Mouse (Mus musculus) left cerebral cortex, adult 11 months (tissue): ENCODE data around the gene Dgcr8.
A peak's percentile ranks its signal among the peaks of the same experiment; 100 is the strongest.
"Not testable (repeated sequence)": the region's sequence is repeated elsewhere in the genome, so short reads cannot be mapped to it uniquely, and the experiment has no call there.

Experiments used
- DNase-seq: peaks from one replicate; pipeline ENCODE4 v3.0.0; 2022; ENCODE audit warnings: low spot score

The Dgcr8 gene

DNA sequence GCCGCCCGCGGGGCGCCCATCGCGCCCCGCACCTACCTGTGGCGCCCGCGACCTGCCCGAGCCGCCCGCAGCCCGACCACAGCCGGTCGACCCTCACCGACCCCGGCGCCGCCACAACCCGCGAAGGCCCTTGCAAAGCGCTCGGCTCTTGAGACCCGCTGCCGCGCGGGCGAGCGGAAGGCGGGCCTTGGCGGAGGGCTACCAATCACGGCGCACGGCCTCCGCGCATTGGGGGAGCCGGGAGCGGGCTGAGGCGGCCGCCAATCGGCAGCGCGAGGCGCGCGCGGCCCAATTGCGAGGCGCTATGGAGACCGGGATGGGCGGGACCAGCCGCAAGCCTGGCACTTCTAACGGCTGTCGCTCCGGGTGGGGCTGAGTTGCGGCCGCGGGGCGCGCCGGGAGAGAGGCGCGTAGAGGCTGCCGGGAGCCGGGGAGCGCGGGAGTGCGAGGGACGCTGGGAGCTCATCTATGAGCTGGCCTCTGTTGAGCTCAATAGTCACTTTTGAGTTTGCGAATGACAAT lies at the start of gene Dgcr8:
Gene Dgcr8, minus strand, starts transcription at position 180 of the 522 bp plus-strand sequence.
- DNase-seq: peak; percentile 96

DNA sequence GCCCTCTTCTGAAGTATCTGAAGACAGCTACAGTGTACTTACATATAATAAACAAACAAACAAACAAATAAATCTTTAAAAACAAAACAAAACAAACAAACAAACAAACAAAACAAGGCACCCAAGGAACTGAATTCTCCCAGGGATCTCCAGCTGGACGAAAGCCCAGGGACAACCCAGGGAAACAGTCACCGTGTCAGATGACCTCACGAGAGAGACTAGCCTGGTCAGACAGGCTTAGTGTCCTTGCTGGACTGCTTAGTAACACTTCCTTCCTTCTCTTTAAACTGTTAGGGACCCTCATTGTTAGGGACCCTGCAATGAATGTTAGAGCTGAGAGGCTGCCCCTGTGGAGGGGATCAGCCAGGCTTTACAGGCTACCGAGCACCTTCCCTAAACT lies 48.2 kb upstream of the Dgcr8 start:
- no peak for DNase-seq

DNA sequence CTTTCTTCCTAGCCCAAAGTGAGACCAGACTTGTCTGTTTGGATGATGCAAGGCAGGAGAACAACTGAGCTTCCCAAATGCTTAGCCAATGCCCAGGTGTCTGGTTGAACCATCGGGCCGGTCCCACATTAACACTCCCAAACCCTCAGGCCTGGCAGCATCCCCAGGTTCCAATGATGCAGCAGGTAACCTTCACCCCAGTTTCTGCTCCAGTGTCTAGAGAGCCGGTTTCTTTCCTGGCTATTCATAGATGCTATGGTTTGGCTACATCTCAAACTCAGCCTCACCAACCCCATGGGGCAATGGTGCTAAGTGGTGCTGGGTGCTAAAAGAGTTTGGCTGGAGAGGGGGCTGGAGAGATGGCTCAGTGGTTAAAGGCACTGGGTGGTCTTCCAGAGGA lies 46.9 kb upstream of the Dgcr8 start:
- no peak for DNase-seq

DNA sequence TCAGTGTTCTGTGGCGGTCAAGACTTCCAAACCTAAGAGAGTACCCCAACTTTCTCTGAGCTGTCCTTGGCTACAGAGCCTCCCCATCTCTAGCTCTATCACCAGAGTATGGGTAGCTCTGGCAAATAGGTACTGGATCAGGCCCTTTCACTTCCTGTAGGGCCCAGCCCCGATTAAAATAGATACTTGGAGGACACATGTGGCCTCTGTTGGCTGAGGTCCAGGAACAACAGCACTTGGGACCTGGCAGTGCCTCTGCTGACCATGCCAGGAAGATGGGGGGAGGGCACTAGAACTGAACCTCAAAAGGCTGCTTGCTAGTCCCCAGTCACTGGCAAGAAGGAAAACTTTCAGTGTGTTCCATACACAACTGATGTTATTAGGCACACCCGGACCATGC lies 44.9 kb upstream of the Dgcr8 start:
- DNase-seq: no peak

DNA sequence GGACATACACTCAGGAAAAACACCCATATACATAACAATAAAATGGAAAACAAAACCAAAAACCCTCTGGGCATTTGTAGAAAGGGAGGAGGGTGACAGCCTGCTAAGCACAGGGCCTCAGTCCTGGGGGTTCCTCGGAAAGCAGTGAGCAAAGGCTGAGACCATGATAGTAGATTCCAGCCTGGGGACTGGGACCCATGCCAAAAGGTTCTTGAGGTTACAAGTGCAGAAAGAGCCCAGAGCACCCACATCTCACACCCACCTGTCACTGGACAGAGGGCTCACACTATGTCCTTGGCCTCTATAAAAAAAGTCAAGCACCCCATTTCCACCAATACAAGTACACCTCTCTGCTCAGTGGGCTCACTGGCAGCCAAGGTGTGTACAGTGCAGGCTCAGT lies 39.5 kb upstream of the Dgcr8 start:
- DNase-seq: no peak

DNA sequence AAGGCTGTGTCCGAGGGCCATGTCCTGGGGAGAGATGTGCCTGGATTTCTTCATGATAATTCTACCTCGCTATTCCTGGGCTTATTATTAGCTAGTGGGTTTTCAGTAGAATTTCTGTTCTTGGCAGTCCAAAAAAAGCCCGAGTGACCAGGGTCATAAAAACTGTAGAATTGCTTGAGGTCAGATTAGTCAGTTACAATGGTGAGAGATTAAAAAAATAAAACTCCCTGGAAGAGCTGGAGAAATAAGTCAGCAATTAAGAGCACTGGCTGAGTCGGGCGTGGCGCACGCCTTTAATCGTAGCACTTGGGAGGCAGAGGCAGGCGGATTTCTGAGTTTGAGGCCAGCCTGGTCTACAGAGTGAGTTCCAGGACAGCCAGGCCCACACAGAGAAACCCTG lies 38.9 kb upstream of the Dgcr8 start:
- no peak for DNase-seq

DNA sequence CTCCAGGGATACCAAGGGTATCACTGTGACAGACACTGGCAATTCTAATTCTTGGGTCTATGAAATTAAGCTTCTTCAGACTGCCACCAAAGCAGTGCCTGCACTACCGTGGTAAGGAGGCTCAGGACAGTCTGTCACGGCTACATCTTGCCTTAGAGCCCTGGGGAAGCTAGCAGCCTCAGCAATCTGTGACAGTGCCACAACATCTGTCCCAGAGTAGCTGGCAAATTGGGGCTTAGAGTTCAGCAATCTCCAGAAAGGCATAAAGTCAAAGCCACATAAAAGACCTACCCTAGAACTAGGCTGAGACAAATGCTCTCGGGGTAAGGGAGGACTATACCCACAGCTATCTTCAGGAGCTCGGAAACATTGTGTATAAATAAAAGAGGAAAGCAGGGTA lies 36.7 kb upstream of the Dgcr8 start:
- no peak for DNase-seq

DNA sequence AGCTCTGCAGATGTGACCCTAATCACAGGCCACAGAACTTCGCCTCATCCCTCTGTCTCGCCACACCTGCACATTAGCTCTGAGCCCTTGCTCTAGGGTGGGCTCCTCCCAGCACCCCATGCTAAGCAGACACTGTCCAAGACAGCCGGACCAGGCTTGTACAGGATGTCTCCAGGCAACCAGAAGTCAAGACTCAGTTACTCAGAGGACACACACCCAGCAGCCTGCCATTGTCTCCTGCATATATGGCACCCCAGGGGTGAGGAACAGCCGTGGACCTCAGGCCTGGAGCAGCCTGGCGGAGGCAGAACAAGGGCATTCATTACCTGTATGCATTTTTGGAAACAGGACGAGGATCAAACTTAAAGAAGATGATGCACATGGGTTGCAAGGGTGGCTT lies 35.0 kb upstream of the Dgcr8 start:
- DNase-seq: no peak

DNA sequence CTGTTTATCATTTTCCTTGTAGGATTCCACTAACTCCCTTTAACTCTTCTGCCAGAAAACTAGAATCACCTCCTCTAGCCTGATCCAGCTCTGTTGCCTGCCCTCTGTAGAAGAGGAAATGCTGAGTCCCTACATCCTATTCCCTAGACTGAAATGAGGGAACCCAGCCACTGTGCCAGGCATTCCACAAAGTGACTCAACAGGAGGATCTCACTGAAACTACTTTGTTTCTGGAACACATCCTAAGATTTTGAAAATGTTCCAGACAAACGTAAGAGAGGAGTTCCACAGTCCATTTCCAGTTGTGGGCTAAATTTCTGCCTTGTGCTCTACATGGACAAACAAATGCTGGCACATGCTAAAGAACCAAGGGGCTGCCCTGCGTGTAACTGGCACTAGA lies 34.4 kb upstream of the Dgcr8 start:
- DNase-seq: no peak

DNA sequence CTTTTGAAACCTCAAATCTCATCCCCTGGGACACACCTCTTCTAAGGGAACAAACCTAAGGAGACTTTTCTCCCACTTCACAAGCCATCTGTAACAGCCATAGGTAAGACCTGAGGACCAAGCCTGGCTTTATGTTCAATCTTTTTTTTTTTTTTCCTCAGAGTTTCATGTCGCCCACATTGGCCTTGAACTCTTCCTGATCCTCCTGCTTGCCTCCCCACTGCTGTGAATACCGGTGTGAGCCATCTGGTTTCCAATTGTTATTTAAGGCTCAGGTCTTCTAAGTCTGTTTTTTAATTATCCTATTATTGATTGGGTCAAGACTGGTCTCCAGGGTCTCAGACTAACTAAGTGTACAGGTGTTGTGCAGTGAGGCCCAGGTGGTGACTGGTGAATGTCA lies 32.4 kb upstream of the Dgcr8 start:
- DNase-seq: no peak

DNA sequence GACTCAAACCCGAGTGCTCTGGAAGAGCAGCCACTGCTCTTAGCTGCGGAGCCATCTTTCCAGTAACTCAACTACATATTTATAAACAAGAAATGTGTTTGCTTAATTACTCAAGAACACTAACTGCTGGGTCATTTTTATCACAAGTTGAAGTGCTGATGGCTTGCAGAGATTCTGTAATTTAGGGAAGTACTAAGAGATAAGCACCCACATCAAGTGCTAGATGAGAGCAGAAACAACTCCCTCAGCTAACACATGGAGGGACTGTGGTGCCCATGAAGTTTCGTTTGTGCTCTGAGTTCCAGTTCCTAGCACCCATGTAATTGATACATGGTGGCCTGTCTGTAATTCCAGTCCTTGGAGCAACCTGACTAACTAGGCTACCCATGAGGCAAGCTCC lies 29.9 kb upstream of the Dgcr8 start:
- no peak for DNase-seq

DNA sequence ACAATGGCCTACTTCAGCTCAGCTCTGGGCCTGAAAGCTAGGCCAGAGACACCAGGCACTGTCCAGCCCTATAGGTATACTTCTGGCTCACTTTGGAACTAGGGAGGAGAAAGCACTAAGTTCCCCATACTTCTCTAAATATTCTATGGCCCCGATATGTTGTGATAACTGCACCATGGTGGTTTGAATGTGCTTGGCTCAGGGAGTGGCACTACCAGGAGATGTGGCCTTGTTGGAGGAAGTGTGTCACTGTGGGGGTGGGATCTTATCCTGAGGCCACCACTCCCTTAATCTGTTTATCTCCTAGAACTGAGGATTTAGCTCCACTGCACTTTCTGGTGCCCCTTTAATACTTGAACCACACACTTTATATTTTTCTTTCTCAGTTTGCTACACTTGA lies 19.1 kb upstream of the Dgcr8 start:
- no peak for DNase-seq

DNA sequence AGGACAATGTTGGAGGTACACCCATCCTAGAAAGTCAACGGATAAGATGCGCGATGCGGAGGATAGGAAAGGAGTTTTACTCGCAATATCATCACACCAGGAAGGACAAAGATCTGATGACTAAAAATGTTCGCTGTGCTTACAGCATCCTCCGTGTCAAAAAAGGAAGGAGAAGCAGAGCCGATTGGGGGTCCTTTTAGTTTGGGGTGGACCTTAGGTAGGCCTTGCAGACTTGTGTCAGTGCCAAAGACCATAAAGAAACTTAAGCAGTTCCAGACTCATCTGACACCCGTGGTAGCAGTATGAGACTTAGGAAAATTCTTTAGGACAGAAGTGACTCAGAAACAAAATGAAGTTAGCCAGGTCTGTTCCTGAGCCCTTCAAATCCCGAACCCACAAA lies 568 bp upstream of the Dgcr8 start:
- not testable (repeated sequence) for DNase-seq

DNA sequence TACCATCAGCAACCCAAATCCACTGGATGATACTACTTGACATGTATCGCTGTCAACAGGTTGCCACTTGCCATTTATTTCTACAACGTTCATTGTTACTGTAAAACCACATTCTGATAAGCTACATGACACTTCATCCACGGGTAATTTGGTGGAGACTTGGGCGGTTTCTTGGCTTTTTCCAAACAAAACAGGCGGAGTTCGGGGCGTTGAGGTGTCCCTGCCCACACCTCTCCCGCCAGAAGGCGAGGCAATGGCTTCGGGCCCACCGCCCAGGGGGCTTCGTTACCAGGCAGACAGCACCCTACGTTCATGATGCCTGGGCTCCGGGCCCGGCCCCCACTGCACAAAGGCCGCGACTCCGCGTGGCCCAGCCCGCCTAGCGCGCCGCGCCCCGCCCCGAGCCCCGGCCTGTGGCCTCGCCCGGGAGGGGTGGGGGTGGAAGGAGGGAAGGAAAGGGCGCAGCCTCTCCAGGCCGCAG lies 425 bp downstream of the Dgcr8 start:
- peak; percentile 35 for DNase-seq

DNA sequence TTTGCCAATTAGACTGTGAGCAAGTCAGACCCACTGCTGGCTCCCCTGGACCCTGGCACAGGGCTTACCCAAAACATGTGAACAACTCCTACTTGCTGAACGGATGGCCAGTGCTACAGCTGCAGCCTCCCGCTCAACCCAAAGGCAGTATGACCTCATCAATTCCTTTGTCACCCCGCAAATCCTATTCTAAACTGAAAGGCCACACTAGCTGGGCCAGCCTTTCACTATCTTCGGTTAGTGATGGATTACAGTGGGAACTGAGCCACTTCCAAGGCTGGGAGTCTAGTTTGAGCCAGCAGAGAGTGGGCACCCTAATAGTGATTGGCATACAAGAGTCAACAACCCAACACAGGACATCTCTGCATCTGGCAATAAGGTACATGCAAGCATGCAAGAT lies 880 bp downstream of the Dgcr8 start:
- DNase-seq: no peak

DNA sequence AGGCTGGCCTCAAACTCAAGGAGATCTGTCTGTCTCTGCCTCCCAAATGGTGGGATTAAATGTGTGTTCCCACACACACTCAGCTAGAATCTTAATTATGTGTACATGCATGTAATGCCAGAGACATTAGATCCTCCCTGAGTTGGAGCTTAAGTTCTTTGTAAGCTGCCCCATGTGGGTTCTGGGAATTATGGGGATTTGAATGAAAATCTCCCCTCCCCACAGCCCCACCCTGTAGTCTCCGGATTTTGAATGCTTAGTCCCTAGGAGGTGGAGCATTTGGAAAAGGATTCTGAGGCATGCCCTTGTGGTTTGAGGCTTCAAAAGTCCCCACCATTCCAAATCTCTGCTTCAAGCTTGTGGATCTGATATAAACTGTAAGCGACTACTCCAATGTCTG lies 13.9 kb downstream of the Dgcr8 start:
- no peak for DNase-seq

DNA sequence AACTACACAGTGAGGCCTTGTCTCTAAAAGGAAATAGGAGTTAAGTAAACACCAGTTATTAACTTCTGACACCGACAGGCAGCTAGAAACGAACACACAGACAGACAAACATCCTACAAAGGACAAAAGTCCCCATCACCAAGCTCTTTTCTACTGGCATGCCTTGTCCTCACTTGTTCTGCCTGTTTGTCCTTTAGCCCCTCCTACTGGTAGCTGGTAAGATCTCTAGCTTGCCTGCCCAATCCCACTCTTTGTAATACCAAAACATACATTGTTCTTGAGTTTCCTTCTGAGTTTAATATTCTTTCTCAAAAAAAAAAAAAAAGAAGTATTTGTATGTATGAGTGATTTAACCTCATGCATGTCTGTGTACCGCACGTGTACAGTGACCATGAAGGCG lies 20.9 kb downstream of the Dgcr8 start:
- no peak for DNase-seq

DNA sequence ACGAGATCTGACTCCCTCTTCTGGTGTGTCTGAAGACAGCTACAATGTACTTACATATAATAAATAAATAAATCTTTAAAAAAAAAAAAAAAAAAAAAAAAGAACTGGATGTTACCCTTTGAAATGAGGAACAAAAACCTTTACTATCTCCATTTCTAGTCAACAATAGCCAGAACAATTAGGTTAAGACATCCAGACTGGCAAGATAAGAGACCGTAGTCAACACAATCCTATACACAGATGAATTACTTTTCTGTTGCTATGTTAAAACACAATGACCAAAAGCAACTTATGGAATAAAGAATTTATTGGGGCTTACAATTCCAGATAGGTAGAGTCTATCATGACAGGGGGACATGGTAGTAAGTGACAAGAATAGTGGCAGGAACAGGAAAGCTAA lies 24.0 kb downstream of the Dgcr8 start:
- DNase-seq: no peak

DNA sequence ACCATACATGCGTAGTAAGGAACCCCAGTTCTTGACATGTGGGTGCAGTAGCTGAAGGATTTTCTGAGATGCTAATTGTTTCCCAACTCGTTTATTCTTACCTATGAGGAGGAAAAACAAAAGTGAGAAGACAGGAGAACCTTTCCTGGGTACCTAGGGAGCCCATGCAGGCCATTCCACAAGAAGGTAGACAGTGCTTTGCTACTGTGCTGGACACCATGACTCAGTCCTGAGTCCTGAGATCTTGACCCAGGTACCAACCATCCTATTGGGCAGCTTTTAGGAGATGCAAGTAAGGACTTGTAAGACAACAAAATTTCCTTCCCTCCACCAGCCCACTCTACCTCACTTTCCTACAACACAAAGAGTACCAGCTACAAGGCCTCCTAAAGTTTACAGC lies 30.8 kb downstream of the Dgcr8 start, which contains the start of gene Gm49776:
Gene Gm49776, minus strand, starts transcription at position 101 of the 400 bp plus-strand sequence.
- no peak for DNase-seq

DNA sequence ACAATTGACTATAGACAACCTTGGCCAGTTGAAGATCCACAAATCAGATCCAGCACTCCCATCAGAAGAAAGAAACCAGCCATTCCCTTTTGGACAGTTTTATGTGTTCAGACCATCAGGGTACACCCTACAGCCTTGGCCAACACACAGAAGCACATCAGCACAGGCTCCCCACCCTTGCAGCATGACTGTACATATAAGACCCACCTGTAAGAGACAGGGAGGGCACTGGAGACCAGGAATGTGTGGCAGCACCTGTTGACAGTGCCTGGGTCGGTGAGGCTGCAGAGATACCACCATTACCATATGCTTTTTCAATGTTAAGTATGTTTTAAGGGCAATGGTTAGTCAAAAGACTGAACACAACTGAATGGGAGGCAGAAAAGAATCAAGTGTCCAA lies 35.2 kb downstream of the Dgcr8 start:
- DNase-seq: no peak

DNA sequence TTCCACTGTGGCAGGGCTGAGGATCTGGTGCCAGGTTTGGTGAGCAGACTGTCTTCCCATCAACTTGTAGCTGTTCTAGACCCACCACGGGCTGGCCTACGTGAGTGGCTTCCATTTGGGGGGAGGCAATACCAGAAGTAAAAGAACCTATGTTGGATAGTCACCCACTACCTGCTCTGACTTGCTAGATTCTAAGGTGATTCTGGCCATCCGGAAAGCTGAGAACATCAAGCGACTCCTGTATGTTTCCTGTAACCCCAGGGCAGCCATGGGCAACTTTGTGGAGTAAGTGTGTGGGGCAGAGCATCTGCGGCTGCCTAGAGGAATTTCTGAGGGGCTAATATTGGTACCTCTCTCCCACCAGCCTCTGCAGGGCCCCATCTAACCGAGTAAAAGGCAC lies 36.3 kb downstream of the Dgcr8 start:
- DNase-seq: no peak

DNA sequence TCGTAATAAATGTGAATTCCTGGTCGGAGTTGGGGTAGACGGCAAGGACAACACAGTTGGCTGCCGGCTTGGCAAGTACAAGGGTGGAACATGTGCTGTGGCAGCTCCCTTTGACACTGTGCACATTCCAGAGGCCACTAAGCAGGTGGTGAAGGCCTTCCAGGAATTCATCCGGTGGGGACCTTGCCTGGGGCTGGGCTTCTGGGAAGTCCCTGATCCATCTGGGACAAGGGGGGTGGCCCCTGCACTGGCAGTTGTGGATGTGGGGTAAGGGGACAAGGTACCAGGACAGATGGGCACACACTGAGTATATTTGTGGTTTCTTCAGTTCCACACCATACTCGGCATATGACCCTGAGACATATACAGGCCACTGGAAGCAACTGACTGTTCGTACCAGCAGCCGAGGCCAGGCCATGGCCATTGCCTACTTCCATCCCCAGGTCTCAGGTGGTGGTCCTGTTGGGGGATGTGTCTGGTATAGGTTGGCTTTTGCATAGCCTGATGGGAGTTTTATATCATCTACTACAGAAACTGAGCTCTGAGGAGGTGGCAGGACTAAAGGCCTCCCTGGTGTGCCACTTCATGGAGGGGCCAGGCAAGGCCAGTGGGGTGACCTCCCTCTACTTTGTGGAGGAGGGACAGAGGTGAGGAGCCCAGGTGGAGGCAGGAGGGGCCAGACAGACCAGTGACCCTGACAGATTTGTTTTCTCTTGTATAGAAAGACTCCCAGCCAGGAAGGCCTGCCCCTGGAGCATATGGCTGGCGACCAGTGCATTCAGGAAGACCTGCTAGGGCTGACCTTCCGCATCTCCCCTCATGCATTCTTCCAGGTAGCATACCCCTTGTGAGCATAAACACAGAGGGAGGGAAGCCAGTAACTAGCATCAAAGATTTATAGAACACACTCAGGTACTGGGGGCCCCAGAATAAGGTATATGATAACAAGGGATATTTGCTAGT lies 37.9 kb downstream of the Dgcr8 start:
- DNase-seq: no peak

DNA sequence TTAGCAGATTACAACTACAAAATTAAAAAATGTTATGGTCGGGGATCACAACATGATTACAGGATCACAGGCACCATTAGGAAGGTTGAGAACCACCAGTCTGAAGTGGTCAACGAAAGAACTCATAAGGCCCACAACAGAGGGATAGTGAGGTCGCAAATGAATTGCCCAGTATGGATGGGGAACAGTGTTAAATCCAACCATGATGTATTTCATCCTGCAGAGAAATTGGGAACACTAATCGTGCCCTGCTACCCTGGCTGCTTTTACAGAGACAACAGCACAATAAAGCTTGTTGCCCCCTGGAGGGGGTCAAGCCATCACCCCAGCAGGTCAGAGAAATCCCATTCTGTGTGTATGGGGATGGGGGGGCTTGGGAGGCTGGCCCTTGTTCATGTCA lies 38.8 kb downstream of the Dgcr8 start:
- DNase-seq: no peak
